Mouse (Mus musculus) retina, embryonic 14.5 days (tissue): ENCODE results near the gene Cbln3.

ENCODE experiments used
- DNase-seq: peaks from one replicate; pipeline ENCODE4 v3.0.0-alpha.2; 2015; ENCODE audit warnings: low spot score

The Cbln3 gene

DNA sequence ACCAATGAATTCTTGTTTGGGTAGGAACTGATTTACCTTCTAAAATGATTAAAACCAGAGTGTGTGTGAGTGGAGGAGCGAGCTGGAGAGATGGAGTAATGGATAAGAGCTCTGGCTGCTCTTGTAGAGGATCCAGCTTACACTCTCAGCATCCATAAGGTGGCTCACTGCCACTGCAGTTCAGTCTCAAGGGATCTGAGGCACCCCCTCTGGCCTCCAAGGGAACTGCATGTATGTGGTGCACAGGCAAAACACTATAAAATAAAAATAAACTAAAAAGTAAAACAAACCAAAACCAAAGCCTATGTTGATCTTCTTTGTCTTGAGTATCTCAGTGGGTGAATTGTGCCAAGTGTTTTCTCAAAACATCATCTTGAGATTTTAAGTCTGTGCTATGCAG lies 4.6 kb downstream of the Cbln3 start:
- DNase-seq: peak; percentile 83

DNA sequence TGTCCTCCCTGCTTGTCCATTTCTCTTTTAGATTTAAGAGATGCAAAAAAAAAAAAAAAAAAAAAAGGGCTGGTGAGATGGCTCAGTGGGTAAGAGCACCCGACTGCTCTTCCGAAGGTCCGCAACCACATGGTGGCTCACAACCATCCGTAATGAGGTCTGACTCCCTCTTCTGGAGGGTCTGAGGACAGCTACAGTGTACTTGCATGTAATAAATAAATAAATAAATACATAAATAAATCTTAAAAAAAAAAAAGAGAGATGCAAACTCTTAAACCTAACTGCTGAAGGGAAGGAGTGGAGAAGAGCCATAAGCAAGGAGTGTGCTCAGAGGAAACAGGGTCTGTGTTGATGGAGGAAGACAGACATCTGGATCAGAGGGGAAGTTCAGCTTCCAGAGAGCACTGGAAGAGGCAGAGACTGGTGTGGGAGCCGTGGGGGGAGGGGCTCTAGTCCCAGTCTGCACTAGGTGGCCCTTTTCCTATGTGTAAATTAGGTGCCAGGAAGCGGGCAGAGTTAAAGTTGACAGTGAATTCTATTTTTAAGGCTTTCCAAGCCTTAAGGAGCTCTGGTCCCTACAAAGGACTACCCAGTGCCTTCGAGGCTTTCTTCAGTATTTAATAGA lies 5.8 kb downstream of the Cbln3 start:
- DNase-seq: no peak

DNA sequence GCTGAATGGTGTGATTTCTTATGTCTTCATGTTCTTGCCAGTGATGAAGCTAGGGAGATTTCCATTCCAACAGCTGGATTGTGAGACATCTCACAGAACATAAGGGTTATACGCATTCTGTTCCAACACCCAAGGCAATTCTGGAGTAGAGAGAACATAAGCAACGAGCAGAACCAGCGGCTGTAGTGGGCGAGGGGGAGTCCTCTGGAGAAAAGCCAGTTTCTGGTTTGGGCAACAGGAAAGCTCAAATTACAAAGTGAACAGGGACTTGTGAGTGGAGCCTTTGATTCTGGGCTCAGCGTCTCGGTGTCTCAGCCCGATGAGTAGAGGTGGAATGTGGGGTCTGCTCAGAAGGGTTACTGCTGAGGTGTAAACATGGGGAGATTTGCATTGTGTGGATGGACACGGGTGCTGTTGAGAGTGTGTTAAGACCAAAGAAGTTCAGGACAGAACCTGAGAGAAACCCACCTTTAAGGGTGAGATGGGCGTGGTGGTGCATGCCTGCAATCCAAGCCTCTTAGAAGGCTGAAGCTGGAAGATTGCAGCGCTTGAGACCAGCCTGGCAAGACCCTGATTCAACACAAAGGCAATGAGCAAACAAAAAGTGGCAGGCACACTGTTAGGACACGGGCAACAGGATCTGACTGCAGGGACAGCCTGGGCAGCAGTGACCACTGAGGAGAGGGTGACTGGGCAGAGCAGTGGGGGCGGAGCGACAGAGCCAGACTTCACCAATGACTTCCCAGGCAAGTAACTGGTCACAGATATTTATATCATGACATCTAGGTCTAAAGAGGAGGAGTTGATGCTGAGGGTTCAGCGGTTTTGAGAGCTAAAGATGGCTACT lies 6.5 kb downstream of the Cbln3 start:
- DNase-seq: no peak

DNA sequence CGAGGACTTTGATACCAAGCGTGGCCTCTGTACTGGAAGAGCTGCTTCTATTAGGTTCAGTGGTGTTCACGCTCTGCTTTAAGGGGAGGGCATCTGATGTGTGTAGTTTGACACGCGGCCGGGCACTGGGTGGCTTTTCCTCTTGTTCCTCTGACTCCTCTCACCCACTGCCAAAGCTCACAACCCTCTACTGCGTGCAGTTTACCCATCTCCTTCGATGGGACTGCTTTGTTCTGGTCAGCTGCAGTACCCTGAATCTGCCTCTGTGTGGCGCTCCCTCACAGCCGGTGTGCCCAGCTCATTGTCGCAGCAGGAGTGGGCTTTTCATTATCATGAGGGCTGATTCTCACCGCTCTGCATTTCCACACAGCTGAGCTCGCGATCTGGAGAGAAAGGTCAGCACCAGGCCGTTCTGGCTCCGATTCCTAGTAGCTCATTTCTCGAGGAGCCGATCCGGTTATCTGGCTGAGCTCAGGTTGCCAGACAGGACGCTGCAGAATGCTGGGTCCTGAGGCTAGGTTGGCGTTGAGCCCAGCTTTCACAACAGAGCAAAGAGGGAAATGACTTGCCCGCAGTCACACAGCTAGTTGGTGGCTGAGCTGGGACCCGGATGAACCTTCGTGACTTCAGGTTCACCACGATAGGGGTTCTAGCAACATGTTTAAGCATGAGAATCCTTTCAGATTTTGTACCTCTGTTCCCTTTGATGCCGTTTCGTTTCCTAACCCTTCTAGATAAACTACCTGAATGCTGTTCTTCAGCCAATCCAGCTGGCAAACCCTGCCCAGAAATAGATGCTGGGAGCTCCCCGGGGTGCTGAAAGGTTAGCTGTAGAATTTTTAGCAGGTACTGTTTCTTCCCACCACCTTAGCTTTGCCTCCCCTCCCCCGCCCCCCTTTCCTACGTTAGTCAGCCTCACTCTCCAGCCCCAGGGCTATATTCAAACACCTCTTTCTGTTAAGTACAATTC lies 10.2 kb downstream of the Cbln3 start:
- DNase-seq: peak; percentile 89

DNA sequence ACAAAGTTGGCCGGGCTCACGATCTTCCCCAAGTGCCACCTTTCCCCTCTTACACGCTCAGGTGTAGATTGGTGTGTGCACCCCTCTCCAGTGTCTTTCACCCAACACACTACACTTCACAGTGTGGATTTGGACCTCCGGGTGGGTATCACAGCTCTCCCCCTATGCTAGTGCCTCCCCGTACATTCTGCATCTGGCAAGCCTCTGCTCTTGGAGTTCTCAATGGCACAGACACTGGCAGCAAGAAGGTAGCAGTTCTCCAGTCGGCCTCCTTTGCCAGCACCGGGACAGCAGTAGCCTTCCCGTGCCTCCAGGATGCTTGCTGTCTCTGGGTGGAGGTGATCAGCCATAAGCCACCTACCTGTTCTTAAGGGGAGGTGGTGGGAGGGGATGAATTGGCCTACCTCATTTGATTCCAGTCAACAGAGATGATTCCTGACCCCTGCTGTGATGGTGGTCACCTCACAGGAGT lies 10.9 kb downstream of the Cbln3 start:
- no peak for DNase-seq

DNA sequence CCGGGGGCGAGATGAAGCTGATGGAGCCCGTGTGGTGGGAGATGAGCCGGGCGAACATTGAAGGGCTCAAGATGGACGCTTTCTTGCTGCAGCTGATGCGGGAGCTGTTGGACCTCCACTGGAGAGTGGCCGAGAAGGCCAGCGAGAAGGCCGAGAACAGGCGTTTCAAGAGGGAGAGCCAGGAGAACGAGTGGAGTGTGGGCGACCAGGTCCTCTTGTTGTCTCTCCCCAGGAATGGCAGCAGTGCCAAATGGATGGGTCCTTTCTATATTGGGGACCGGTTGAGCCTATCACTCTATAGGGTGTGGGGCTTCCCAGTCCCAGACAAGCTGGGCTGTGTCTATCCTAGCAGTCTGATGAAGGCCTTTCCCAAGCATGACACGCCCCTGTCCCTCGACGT lies 11.6 kb downstream of the Cbln3 start:
- no peak for DNase-seq

DNA sequence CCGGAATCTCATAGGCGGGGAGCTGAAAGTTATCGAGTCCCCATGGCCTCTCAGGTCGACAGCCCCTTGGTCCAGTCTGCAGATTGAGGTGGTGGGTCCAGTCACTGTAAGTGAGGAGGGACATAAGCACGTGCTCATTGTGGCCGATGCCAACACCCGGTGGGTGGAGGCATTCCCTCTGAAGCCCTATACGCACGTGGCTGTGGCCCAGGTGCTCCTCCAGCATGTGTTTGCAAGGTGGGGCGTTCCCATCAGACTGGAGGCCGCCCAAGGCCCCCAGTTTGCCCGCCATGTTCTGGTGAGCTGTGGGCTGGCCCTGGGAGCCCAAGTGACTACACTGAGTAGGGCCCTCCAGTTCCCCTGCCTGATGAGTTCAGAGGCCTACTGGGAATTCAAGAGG lies 12.2 kb downstream of the Cbln3 start:
- DNase-seq: no peak

DNA sequence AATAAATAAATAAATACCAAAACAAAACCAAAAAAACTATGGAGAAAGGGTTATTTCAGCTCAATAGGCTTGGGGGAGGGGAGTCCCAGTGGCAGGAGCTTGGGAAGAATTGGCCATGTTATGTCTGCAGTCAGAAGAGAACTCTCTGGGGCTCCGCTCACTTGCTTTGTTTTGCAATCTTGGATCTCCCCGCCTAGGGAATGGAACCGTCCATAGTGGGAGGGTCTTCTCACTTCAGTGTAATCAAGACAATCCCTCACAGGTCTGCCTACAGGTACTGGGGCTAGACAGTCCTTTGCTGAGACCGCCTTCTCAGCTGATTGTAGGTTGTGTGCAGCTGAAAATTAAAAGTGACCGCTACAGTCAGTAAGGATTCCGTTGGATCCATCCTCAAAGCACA lies 14.7 kb downstream of the Cbln3 start:
- no peak for DNase-seq

DNA sequence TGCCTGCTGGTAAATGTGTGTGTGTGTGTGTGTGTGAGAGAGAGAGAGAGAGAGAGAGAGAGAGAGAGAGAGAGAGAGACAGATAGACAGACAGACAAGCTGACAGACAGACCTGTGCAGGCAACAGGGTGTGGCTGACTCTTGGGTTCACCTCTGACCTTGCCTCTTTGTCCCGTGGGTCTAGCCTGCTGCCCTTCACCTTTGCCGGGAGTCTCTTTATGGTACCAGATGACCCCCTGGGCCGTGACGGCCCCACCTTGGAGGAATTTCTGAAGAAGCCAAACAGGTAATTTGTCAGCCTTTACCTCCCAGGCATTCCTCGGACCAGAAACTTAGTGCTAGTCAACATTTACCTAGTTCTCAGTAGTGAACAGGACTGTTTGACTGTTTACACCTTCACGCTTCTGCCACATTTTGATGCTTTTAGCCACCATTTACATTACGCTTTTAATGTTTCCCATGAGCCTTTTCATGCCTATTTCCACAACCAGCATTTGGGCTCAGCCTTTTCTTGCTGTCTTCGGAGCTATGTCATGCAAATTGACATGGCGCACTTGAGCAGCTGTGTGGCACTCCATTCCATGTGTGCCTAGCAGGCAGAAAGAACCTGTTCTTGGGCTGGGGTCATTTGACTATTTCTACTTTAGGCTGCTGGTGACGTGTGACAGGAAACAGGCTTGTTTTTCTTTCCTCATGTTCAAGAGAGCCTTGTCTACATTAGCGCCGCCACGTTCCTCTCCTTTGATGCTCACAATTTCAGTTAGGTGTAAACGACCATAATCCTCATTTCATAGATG lies 15.8 kb downstream of the Cbln3 start:
- DNase-seq: no peak

DNA sequence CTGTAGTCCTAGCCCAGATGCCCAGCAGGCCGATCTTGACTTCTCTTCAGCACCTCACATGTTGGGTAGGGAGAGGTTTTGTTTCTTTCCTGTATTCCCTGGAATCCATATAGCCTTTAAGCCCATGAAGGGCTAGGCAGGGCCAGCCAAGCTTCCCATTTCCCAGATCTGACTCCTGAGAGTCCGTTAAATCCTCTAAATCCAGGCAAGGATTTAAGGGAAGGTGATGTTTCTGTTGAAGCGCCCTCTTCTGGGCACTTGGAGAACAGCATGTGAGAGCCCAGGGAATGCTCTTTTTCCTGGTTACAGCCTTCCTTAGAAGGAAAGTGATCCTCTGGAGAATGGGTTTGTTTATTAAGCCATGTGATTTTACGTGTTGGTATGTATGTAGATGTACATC lies 17.2 kb downstream of the Cbln3 start:
- peak; percentile 82 for DNase-seq

DNA sequence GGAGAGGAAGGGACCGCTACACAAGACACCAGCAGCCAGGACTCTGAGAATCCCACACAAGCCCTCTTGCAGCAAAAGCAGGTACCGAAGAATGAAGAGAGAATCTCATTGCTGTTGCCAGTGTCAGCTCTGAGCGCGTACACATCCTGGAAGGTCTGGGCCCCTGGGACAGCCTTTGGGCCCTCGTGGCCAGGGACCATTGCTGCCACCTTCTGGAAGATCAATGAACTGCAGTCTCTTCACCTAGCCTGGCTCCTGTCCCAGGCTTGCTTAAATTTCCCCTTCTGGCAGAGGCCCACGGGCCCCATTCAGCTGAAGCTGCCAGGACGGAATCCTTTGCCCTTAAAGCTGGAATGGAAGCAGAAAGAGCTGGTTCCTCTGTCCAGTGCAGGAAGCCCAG lies 20.4 kb downstream of the Cbln3 start:
- DNase-seq: peak; percentile 89

DNA sequence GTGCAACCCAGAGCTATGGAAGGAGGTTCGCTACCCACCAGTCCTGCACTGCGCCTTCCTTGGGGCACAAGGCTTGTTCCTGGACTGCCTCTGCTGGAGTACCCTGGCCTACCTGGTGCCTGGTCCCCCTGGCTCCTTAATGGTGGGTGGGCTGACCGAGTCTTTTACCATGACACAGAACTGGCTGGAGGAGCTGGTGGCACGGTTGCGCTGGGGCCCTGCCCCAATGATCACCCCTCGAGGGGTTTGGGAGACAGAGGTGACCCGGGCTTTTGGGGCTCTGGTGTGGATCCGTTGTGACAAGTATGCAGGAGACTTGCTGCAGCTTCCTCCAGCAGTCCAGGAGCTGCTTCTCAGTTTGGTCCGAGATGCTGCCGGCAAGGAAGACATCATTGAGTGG lies 21.2 kb downstream of the Cbln3 start:
- no peak for DNase-seq

DNA sequence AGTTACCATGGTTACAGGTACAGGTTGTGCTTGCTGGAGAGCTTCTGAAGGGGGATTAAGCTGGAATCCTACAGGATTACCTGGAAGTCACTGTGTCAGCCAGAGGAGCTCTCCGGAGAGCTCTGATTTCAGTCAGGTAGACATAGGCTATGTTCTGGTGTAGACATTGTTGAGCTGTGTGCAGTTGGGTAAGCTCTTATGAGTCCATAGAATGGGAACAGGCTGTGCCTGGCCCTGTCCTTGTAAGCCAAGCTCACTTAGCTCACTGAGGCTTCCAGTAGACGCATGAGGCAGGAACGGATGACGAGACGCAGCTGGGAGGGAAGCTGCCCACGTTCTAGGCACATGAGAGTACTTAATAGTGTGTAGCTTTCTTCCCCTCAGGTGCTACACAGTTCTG lies 22.0 kb downstream of the Cbln3 start:
- DNase-seq: no peak

DNA sequence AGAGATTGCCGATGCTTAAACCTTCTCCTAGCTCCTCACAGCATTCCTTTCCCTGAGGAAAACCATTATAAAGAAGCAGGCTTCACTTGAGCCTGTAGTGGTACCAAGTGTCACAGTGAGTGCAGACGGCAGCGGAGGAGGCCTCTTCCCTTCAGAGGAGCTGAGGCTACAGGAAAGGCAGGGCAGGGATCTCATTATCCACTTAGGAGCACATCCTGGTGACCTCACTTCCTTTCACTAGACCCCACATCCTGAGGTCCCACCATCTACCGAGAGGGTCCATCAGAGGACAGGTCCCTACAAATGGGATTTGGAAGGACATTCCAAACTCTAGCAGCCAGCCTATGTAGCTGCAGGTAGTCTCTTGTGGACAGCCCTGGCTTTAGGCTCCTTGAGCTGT lies 26.6 kb downstream of the Cbln3 start:
- no peak for DNase-seq

DNA sequence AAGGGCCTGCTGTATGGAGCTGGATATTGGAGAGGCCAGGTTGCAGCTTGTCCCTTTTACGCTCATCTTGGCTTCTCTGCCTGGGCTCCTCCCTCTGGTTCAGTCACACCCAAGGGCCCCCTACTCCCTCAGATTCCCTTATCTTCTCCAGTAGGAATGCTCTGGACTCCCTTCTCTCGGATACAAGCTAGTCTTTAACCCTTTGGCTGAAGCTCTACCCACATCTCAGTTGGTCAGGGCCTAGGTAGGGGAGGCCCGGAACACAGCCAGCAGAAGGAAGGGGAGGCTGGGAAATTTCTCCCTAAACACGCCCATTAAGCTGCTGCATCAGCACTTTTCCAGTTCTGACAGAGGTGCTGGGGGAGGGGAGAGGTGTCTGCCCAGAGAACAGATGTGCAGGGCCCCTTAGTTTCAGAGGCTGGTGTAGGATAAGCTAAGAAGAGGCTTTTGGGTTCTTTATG lies 29.1 kb downstream of the Cbln3 start:
- DNase-seq: peak; percentile 60

DNA sequence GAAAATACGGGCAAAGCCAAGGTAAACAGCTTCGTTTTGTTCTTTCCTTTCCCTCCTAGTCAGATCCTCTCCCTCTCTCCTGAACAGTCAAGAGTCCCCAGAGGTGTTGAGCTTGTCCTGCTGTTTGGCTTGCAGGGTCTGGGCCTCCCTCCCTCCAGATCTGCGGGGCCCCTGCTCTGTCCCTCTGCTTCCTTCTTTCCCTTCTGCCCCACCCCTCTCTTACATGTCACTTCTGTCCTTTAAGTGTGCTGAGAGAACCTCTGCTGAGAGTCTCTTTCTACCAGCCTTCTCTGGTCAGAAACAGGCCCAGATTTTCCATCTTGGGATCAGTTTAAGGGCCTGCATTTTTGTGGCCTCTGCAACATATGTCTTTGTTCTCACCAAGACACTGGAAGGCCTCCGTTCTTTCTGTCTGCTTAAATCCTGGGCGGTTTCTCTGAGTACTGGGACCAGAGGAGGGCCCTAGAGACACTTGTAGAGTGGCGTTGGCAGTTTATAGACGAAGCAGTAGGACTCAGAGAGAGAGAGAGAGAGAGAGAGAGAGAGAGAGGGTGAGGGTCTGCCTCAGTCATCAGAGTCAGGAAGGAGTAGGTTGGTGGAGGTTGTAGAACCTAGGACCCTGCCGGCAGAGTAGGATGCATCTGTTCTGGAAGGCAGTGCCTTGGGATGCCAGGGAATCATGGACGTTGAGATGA lies 29.6 kb downstream of the Cbln3 start:
- peak; percentile 42 for DNase-seq

DNA sequence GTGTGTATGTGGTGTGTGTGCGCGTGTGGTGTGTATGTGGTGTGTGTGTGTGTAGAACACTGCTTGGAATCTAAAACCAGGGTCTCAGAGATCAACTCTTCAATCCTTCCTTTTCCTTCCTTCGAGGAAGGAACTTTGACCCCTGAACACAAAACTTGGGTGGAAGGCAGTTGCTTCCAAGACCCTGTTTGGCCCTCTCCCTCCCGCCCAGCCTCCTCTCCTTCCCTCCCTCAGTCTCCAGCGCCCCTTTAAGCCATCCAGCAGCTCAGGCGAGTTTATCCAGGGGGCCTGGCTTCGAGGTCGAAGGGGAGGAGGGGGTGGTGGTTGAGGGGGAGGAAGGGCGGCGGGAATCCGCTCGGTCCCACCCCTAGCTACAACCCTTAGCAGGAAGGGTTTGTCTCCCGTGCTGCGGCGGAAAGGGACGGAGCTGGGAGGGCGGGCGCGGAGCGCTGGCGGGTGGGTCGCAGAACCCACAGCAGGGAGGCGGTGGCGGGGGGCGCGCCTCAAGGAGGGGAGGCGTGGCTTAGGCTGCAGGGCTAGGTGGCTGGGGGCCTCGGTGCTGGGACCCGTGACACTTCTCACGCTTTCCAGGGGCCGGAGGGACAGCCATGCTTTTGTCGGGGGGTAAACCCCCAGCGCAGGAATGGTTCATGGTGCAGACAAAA lies 30.4 kb downstream of the Cbln3 start, which contains the start of gene Nynrin:
Gene Nynrin (plus strand): TSS at position 390 of the 665 bp plus-strand sequence.
- DNase-seq: peak; percentile 75

DNA sequence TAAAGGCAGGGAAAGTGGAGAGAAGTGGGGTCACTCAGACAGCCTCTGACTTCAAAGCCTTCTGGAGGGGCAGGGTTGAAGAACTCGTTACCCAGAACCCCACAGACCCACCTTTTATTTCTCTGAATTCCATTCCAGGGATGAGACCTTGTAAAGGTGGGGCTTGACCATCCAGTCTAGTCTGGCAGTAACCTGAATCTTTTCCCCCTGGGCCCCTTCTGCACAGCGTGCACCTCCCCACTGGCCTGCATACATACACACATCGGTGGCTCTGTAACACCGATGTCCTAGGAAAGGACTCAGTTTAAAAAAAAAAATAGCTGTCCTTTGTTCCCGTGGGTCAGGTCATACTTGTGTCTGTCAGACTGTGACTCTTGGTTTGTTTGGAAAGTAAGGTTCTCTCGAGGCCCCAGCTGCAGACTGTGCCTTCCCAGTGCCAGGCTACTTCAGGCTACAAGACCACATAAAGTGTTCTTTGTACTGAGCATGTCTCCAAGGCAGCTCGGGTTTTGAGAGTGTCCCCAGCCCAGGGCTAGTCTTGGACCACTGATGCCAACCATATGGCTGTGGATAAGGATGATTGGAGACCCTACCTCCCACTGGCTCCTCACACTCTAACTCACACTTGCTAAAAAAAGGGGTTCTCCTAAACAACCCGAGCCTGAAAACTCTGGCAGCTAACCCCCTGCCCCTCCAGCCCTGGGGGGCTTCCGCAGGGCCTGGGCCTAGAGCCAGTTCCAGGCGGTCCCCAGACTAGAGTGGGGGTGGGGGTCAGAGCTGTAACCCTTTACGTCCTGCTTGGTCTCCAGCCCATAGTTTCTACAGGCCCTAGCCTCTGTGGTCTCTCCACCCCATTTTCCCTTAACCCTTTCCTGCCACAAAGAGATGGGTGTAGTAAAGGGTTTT lies 31.3 kb downstream of the Cbln3 start:
- DNase-seq: peak; percentile 70

DNA sequence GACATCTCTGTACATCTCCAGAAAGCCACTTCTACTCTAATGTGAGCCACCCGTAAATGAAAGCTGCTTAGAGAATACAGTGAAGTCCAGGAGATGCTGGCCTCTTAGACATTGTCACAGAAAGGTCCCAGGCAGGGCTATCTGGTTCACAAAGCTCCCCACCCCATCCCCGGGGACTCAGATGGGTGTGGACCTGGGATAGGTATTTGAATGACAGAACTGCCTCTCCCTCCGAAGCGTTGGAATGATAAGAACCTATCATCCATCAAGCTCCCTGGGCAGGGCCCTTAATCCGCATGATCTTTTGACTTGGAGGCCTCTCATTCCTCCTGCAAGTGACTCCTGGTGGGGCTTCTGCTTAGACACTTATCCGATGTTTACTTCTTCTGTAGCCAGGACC lies 33.3 kb downstream of the Cbln3 start:
- DNase-seq: no peak
